Mouse (Mus musculus) stomach, postnatal 0 days (tissue): Measurements from ENCODE around the gene Alox8.

Source experiments
- CTCF ChIP-seq: IDR thresholded peaks from 2 replicates; pipeline ENCODE4 v1.5.1; 2016; ENCODE audit warnings: antibody characterized with exemption, low read depth, mild to moderate bottlenecking, moderate library complexity
- EP300 ChIP-seq: optimal IDR thresholded peaks from 2 replicates; pipeline ENCODE3; 2016; ENCODE audit warnings: antibody characterized with exemption

- TF ChIP-seq CTCF (no peak), EP300 (no peak)
These were observed 22.9 kb downstream of the Alox8 start for GRCm38 (mm10) chr11:69174722-69175121.
